Mouse (Mus musculus) urinary bladder, adult 2 months (tissue): ENCODE measurements around the gene Ttc29. TPM values are rescaled to one million over a fixed set of nuclear protein-coding genes. Genes with fewer than 3 reads are reported as not detected.

Experiments used
- DNase-seq: peaks from one replicate; pipeline ENCODE4 v3.0.0; 2022; ENCODE audit warnings: low spot score
- polyA plus RNA-seq: library from polyadenylated mRNA; depleted of rRNA; stranded (reverse); fragments of >200 nt; gene quantifications from 2 replicates; pipeline ENCODE4 v1.2.3, GENCODE M21; 2012; rRNA removed

The Ttc29 gene
- polyA plus RNA-seq, 1 experiment: not detected

DNA sequence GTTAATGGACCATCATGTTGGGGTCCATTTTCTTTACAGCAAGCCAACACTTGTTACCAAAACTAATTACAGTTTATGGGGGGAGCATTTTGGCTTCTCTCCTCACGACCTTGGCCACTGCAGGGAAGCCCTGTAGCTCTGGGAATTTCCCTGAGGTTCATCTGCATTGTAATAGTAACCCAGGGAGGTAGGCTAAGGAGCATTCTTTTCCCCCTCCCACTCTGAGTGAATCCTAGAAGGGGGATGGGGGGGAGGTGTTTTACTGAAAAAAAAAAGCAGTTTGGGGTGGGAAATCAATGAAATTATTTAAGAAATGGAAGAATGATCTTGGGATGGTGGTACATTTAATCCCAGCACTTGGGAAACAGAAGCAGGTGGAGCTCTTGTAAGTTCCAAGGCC is 210.8 kb downstream of the Ttc29 start:
- no peak for DNase-seq

DNA sequence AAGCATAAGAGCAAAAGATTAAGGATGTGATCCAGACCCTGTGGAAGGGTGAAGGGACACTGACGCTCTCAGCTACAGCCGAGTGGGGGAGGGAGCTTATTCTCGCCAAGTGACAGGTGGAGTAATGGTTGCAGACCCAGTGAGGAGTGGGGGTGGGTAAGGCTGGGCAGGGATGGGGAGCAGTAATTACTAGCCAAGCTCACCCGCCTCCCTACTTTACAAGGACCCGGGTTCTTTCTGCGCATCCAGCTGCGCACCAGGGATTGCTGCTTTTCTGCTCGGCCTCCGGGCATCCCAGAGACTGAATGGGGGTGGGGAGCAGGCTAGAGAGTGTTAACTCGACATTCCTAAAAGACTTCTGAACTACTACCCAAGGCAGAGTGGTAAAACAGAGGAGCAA is 213.4 kb downstream of the Ttc29 start:
- no peak for DNase-seq

GRCm38 (mm10) chr8:78426875-78427768 is 214.0 kb downstream of the Ttc29 start:
- no peak for DNase-seq

DNA sequence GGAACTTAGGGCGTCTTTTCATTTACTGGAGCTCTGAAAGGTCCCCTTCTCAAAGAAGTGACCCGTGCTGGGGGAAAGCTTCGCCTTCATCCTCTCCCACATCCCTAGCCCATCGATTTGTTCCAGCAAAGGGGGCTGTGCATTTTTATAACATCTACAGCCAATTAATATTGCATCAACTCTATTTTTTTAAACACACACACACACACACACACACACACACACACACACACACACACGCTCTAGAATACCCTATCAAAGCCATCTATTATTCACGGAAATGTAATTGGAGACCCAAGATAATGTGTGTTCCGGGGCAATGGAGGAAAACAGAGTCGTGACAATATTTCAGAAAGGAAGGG is 214.7 kb downstream of the Ttc29 start:
- DNase-seq: no peak

DNA sequence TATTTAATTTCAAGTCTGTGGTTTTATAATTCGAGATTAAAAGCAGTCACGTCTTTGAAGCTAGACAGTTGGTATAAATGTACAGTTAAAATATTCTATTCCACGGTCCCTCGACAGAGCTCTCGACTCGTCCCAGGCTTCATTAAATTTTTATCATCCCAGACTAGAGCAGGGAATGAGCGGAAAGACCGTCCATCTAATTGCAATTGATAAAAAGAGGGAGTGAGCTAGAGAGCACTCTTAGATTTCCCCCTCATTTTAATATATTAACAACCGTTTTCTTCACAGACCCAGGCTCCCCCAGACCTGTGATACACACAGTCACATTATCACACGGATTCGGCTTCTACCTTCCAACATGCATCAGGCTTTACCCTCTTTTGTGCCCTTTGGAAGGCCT is 215.1 kb downstream of the Ttc29 start:
- no peak for DNase-seq

DNA sequence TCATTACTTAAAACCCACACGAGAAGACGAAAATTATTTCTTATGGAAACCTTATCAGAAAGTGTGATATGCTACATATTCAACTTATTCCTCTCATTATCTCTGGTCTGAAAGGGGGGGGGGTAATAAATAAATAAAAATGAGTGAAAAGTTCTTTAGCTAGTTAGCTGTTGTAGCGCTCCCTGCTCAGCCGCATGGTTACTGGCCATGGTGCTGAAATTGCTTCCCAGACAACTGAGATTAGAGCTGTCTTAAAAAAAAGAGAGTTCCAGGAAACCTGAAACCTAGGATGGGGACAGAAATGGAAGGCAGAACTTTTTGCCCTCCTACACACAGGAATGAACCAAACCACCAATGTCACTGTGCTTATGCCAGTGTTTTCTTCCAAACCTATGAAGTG is 218.3 kb downstream of the Ttc29 start:
- DNase-seq: no peak

- no peak for DNase-seq
Observed at GRCm38 (mm10) chr8:78432451-78432850, 219.4 kb downstream of the Ttc29 start.

- DNase-seq: no peak
Observed at GRCm38 (mm10) chr8:78433318-78433717, 220.2 kb downstream of the Ttc29 start.

- no peak for DNase-seq
Observed at GRCm38 (mm10) chr8:78434340-78434739, 221.2 kb downstream of the Ttc29 start.

DNA sequence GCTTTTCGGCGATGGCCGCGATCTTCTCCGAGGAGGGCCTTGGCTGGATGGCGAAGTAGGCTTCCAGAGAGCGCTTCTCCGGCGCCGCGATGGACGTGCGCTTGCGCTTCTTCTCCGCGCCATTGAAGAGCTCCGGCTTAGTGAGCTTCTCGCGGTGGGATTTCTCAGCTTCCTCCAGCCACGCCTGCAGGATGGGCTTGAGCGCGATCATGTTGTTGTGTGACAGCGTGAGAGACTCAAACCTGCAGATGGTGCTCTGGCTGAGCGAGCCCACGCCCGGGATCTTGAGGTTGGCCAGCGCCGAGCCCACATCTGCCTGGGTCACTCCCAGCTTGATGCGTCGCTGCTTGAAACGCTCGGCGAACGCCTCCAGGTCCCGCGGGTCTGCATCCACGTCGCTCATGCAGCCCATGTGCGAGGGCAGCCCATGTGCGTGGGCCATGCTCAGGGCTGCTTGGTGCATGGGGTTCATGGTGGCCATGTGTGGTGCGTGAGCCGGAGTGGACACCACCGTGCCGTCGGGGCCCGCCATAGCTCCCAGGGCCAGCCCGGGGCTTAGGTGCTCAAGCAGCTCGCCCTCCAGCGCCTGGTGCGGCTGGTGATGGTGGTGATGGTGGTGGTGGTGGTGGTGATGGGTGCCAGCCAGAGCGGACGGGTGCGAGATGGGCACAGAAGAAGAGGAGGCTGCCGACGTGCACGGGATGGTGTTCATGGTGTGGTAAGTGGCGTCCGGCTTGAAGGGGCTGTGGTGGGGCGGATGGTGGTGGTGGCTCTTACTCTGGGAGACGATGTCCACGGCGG is 221.9 kb downstream of the Ttc29 start:
- DNase-seq: no peak

- DNase-seq: no peak
Observed at GRCm38 (mm10) chr8:78435624-78435960, 222.5 kb downstream of the Ttc29 start.

DNA sequence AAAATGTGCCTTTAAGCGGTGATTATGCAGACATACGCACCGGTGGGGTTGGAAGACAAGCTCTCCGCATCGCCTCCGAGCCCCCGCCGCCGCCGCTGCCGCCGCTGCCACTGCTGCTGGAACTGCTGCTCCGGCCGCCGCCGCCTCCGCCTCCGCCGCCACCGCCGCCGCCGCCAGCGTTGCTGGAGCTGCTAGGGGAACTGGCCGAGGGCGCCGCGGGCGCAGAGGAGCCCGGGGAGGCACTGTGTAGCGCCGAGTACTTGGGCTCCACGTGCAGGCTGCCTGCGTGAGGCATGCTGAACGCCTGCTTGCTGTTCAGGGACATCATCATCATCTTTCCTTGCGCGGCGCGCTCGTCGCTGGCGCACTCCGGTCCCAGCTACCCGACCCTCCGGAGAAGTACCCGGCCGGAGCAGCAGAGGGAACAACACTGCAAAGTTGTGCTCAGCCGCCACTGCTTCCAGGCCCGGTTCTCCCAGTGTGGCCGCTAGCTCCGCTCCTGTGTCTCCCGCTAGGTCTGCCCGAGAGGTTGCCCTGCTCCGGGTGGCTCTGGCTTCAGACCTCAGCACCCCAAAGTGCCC is 223.1 kb downstream of the Ttc29 start, which contains the start of gene Pou4f2:
Gene Pou4f2 (minus strand): TSS at position 575 of the 581 bp plus-strand sequence.
- no peak for DNase-seq

- DNase-seq: no peak
Observed at GRCm38 (mm10) chr8:78436661-78437060, 223.6 kb downstream of the Ttc29 start.

DNA sequence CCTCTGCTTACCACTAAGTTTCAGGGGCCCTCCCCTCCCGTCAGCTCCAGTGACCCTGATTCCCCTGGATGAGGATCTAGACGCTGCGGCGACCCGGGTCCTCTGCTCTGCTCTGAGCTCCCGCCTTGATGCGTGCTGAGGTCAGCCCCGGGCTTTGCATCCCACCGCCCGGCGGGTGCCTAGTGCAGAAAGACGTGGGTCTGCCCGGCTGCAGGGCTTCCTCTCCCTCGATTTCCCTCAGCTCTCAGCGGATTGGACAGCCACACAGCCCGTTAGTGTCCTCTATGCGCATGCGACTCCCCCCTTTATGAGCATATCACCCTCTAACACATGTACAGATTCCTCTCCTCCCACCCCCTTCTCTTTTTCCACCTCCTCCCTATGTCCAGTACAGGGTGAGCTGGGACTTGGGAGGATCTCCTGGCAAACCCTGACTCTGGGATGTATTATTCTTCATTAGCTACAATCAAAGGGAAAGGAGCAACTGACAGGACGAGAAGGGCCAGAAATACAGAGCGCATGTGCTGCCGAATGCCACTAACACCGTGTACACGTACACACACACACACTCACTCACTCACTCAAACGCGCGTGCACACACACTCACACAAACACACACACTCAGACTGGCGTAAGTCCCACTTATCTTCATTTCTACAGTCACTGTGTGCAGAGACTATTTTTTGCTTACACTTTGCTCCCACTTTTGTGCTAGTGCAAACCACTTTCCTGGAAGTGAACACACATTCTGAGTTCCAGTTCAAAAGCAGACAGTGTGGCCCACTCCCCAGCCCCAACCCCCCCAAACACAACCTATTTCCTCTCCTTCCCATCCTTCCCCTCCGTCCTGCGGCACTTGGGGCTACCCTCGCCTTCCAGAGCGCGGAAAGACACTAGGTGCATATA is 224.3 kb downstream of the Ttc29 start:
- no peak for DNase-seq

DNA sequence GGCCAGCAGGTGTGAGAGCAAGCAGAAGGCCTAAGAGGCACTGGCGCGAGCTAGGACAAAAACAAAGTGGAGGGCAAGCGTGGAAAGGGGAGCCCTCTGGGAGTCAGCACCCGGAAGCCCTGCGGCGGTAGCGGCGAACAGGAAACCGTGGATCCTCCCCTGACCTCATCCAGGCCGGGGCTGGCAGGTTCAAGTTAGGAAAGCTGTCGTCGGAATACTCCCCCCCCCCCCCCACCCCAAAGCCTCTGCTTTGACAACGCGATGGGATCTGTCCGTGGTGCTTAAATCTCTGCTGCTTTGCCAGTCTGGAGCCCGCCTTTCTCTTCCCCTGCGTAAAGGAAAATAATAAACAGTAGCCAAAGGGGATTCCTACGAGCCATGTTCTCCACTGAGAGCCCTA is 225.0 kb downstream of the Ttc29 start:
- DNase-seq: no peak

- no peak for DNase-seq
Observed at GRCm38 (mm10) chr8:78442781-78443180, 229.7 kb downstream of the Ttc29 start.

Other genes starting within 250 kb of the Ttc29 start
- not detected in 2 replicates for gene Pou4f2, start 223.3 kb downstream of the Ttc29 start, polyA plus RNA-seq